Mouse (Mus musculus) hindbrain, postnatal 0 days (tissue): ENCODE results near the gene Wdr78. TPM values are rescaled to one million over a fixed set of nuclear protein-coding genes. Genes with fewer than 3 reads are reported as not detected.

ENCODE experiments used
- ATAC-seq: fragments of 200-750 bp; cut with Nextera tagmentation; 2 replicates; pipeline ENCODE4 v1.8.0; 2017; ENCODE audit warnings: mild to moderate bottlenecking, moderate TSS enrichment, moderate library complexity
- DNase-seq: peaks from one replicate; pipeline ENCODE4 v3.0.0-alpha.2; 2015; ENCODE audit warnings: low spot score
- H3K27ac ChIP-seq: fragments of 300-500 bp; sonication (generic); 2 replicates; pipeline ENCODE4 v1.5.1; 2014; ENCODE audit warnings: mild to moderate bottlenecking
- H3K27me3 ChIP-seq: fragments of 300-500 bp; sonication (generic); 2 replicates; pipeline ENCODE4 v1.6.1; 2014; ENCODE audit warnings: low read length, mixed read lengths; ENCODE audit not compliant: insufficient read depth
- H3K36me3 ChIP-seq: fragments of 300-500 bp; sonication (generic); 2 replicates; pipeline ENCODE4 v1.6.1; 2014; ENCODE audit warnings: low read length, mixed read lengths; ENCODE audit not compliant: insufficient read depth
- H3K4me1 ChIP-seq: fragments of 300-500 bp; sonication (generic); 2 replicates; pipeline ENCODE4 v1.6.1; 2014; ENCODE audit warnings: antibody characterized with exemption, low read length, mixed read lengths; ENCODE audit not compliant: insufficient read depth
- H3K4me2 ChIP-seq: fragments of 300-500 bp; sonication (generic); 2 replicates; pipeline ENCODE4 v1.6.1; 2014; ENCODE audit warnings: low read depth, mild to moderate bottlenecking, low read length, moderate library complexity, mixed read lengths
- H3K4me3 ChIP-seq: fragments of 300-500 bp; sonication (generic); 2 replicates; pipeline ENCODE4 v1.5.1; 2014; ENCODE audit warnings: low read length
- H3K9ac ChIP-seq: fragments of 300-500 bp; sonication (generic); replicated peaks from 2 replicates; pipeline ENCODE4 v1.6.1; 2014; ENCODE audit warnings: mild to moderate bottlenecking, low read length, moderate library complexity, mixed read lengths
- H3K9me3 ChIP-seq: fragments of 300-500 bp; sonication (generic); 2 replicates; pipeline ENCODE4 v1.6.1; 2016; ENCODE audit warnings: low read length, mixed read lengths
- CTCF ChIP-seq: IDR thresholded peaks from 2 replicates; pipeline ENCODE4 v1.5.1; 2016; ENCODE audit warnings: antibody characterized with exemption, control low read depth, low read depth
- WGBS: fragments of 180-500 bp; shearing (Covaris S2); extraction: QIAGEN DNeasy Blood & Tissue Kit; methylation state at CpG from one replicate; pipeline ENCODE4 v1.1.7; 2014; 5-methylcytosine and 5-hydroxymethylcytosine counted together
- polyA plus RNA-seq: library from polyadenylated mRNA; unstranded; fragments of >200 nt; fragmentation: Nextera tagmentation; extraction: Ambion mirVana; gene quantifications from 2 replicates; pipeline ENCODE4 v1.2.1, GENCODE M21; 2015
- total RNA-seq: library from RNA; depleted of rRNA; stranded (reverse); fragments of >200 nt; gene quantifications from 2 replicates; pipeline ENCODE4 v1.2.3, GENCODE M21; 2014

Gene Wdr78
- total and polyA plus RNA-seq, 2 experiments from 2014 or later, result 2.8 to 4.2 TPM

GRCm38 (mm10) chr4:103112651-103113050, 1.7 kb downstream of the Wdr78 start:
- TF ChIP-seq CTCF, result no peak
- ATAC-seq (no peak), DNase-seq (no peak)

GRCm38 (mm10) chr4:103098532-103098931, 15.8 kb downstream of the Wdr78 start:
- H3K4me2 ChIP-seq, result no peak overlapping the region
- ATAC-seq (no peak), DNase-seq (no peak)
- no peaks in the 10 kb centered on the region for H3K36me3 ChIP-seq
- H3K4me3 ChIP-seq, result no peak overlapping the region
- no peaks in the 10 kb centered on the region for H3K4me1 ChIP-seq
- TF ChIP-seq CTCF, result no peak
- WGBS, result 96% methylated on average over 5 of the region's 5 CpGs
- H3K9ac ChIP-seq, result no peak overlapping the region
- H3K27me3 ChIP-seq, result no peaks in the 10 kb centered on the region
- no peak overlapping the region for H3K27ac ChIP-seq
- no peaks in the 10 kb centered on the region for H3K9me3 ChIP-seq

More at GRCm38 (mm10) chr4:103112651-103113050, 1.7 kb downstream of the Wdr78 start:
- Histone ChIP-seq H3K4me3 (peak overlapping the region; percentile 64), H3K36me3 (0 out of 2 replicates have a peak, but pooled peaks cover 3% of the 10 kb centered on the region), H3K4me2 (peak overlapping the region; percentile 85), H3K27ac (no peak overlapping the region), H3K9ac (peak overlapping the region; percentile 83; the same call in 1 of the 2 replicates), H3K4me1 (peaks cover 11% of the 10 kb centered on the region), H3K9me3 (no peaks in the 10 kb centered on the region), H3K27me3 (no peaks in the 10 kb centered on the region)
- 38% methylated on average over 7 of the region's 7 CpGs for WGBS

- no peak for DNase-seq
- Histone ChIP-seq H3K9ac (no peak overlapping the region), H3K9me3 (no peaks in the 10 kb centered on the region), H3K4me3 (no peak overlapping the region), H3K4me1 (no peaks in the 10 kb centered on the region), H3K36me3 (no peaks in the 10 kb centered on the region), H3K27me3 (no peaks in the 10 kb centered on the region), H3K4me2 (no peak overlapping the region), H3K27ac (no peak overlapping the region)
- WGBS, result 92% methylated on average over 8 of the region's 8 CpGs
- no peak for ATAC-seq
- TF ChIP-seq CTCF, result no peak
Observed at GRCm38 (mm10) chr4:103095921-103096320, 18.4 kb downstream of the Wdr78 start.

GRCm38 (mm10) chr4:103085237-103085636, 29.1 kb downstream of the Wdr78 start:
- no peak overlapping the region for H3K4me2 ChIP-seq
- no peaks in the 10 kb centered on the region for H3K27me3 ChIP-seq
- DNase-seq (no peak), ATAC-seq (no peak)
- H3K4me3 ChIP-seq, result no peak overlapping the region
- TF ChIP-seq CTCF, result no peak
- no peak overlapping the region for H3K27ac ChIP-seq
- no peaks in the 10 kb centered on the region for H3K4me1 ChIP-seq
- WGBS, result 96% methylated on average over 5 of the region's 5 CpGs
- H3K9me3 ChIP-seq, result no peaks in the 10 kb centered on the region
- no peak overlapping the region for H3K9ac ChIP-seq
- H3K36me3 ChIP-seq, result no peaks in the 10 kb centered on the region; the same call in 1 of the 2 replicates

GRCm38 (mm10) chr4:103070631-103071030, 43.7 kb downstream of the Wdr78 start:
- H3K4me2 ChIP-seq, result no peak overlapping the region
- no peak overlapping the region for H3K4me3 ChIP-seq
- H3K9ac ChIP-seq, result no peak overlapping the region
- no peak for TF ChIP-seq CTCF
- H3K27me3 ChIP-seq, result no peaks in the 10 kb centered on the region
- ATAC-seq (no peak), DNase-seq (no peak)
- H3K4me1 ChIP-seq, result no peaks in the 10 kb centered on the region
- no peaks in the 10 kb centered on the region for H3K36me3 ChIP-seq
- H3K27ac ChIP-seq, result no peak overlapping the region
- 68% methylated on average over 3 of the region's 3 CpGs for WGBS
- no peaks in the 10 kb centered on the region for H3K9me3 ChIP-seq

- no peak overlapping the region for H3K9ac ChIP-seq
- ATAC-seq (no peak), DNase-seq (peak; percentile 2)
Observed at GRCm38 (mm10) chr4:103067906-103068655, 46.3 kb downstream of the Wdr78 start.

GRCm38 (mm10) chr4:103064976-103065375, 49.4 kb downstream of the Wdr78 start:
- H3K4me2 ChIP-seq, result no peak overlapping the region
- no peak overlapping the region for H3K27ac ChIP-seq
- H3K9ac ChIP-seq, result no peak overlapping the region
- ATAC-seq, result no peak
- H3K4me1 ChIP-seq, result no peaks in the 10 kb centered on the region
- no peak for DNase-seq
- 82% methylated on average over 5 of the region's 5 CpGs for WGBS
- H3K36me3 ChIP-seq, result no peaks in the 10 kb centered on the region
- no peaks in the 10 kb centered on the region for H3K27me3 ChIP-seq
- no peak overlapping the region for H3K4me3 ChIP-seq
- H3K9me3 ChIP-seq, result no peaks in the 10 kb centered on the region
- TF ChIP-seq CTCF, result no peak

More at GRCm38 (mm10) chr4:103067906-103068655, 46.3 kb downstream of the Wdr78 start:
- Histone ChIP-seq H3K9me3 (no peaks in the 10 kb centered on the region), H3K4me1 (no peaks in the 10 kb centered on the region), H3K27ac (no peak overlapping the region), H3K36me3 (no peaks in the 10 kb centered on the region), H3K4me3 (no peak overlapping the region), H3K4me2 (no peak overlapping the region), H3K27me3 (no peaks in the 10 kb centered on the region)
- TF ChIP-seq CTCF, result no peak
- WGBS, result 61% methylated on average over 6 of the region's 6 CpGs
